Mouse (Mus musculus) cerebellum, postnatal 14 days (tissue): ENCODE data around the gene Zmynd12.

Source experiments
- DNase-seq, 2 experiments: peaks; one replicate each; pipeline ENCODE4 v3.0.0; 2021; ENCODE audit warnings: mixed read lengths in 2 of 2

The Zmynd12 gene

GRCm38 (mm10) chr4:119450436-119450835 lies 27.8 kb downstream of the Zmynd12 start:
- no peak for DNase-seq

GRCm38 (mm10) chr4:119453128-119453527 lies 30.5 kb downstream of the Zmynd12 start:
- no peak for DNase-seq

- DNase-seq, result no peak
These were observed 30.9 kb downstream of the Zmynd12 start for GRCm38 (mm10) chr4:119453533-119453932.

- peak; percentile 72 to 78 for DNase-seq
These were observed 37.7 kb downstream of the Zmynd12 start for GRCm38 (mm10) chr4:119460296-119460695.

DNA sequence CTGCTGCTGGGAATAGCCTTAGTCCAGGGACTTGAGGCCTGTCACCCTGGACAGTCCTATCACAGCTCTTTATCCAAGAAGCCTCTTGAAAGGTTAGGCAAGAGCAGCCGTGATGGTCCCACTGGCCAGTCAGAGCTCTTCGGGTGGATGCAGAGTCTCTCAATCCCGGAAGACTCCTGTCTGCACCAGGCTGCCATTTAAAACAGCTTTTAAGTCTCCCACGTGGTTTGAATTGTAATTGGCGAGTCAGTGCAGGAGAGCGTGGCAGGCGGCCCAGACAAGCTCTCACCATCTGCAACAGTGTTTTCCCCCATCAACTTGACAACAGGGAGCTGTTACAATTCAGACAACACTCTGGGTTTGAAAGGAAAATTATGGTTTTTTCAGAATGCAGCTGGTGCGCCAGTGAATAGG lies 38.1 kb downstream of the Zmynd12 start:
- DNase-seq, result peak; percentile 87

DNA sequence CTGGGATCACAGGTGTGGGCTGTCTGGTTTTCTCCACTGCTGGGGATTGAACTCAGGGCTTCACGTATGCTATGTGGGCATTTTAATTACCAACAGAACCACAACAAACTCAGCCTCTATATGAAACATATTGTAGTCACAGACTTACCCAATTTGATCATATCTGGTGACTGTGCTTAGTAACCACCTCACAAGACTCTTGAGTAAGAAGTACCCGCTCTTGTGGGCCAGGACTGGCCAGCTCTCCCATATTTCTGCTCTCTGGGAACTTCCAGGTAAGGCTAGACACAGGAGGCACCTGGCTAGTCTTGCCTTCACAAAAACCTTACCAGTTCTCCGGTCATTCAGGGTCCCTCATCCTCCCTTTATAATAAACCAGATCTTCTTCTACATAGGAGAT lies 39.8 kb downstream of the Zmynd12 start:
- DNase-seq, result no peak

DNA sequence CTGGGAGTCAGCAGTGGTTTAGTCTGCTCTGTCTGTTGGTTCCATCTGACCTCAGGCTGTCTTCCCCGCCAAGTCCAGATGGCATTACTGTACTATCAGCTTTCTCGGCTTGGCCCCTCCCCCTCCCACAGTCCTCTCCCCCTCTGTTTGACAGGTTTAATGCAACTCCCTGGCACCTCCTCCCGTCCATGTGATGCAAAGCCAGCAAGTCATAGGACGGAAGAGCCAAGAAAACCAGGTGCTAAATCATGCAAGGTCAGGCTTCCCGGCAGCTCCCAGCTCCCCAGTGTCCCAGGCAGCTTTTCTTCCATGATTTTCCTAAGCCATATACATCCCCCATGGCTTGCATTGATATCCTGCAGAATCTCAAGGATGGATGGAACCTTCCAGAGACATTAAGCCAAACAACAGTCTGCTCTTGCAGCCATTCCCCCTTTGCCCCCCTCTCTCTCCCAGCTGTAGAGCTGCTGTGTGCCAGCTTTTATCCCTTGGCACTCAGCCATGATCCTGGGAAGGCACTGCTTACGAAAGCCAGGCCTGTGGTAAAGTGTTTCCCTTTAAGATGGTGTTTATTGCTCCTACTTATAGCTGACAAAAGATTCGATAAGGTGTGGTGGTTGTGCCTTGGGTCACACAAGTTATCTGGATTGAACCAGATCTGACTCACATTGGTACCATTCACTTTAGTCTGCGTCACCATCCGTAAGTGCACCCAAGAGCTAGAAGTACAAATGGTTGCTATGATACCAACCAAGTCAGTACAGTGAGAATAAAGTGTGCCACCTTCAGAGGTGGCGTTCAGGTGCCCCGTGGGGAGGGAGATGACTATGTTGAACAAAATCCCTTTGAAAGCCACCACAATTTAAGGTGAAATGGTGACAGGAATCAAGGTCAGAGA lies 40.5 kb downstream of the Zmynd12 start:
- DNase-seq, result peak; percentile 91 to 96

GRCm38 (mm10) chr4:119463756-119464419 lies 41.3 kb downstream of the Zmynd12 start:
- peak in 1 of 2 experiments; percentile 34 for DNase-seq

- peak; percentile 56 to 66 for DNase-seq
These were observed 43.2 kb downstream of the Zmynd12 start for GRCm38 (mm10) chr4:119465841-119466240.

GRCm38 (mm10) chr4:119467720-119468380 lies 45.2 kb downstream of the Zmynd12 start:
- peak; percentile 75 to 77 for DNase-seq

DNA sequence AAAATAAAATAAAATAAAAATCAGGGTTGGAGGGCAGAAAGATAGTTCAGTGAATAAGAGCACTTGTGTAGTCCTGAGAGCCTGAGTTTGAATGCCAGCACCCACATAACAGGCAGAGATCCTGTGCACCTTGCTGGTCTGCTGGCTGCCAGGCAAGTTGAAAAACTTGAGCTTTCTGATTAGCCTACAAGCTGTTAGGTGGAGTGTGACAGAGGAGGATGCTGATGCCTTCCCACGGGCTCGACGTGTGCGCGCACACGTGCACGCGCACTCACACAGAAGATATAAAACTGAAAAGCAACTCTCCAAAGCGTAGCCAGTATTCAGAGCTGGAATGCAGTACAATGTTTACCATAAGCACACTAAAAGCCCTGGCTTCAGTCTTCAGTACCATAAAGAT lies 49.9 kb downstream of the Zmynd12 start:
- no peak for DNase-seq

GRCm38 (mm10) chr4:119473150-119473549 lies 50.5 kb downstream of the Zmynd12 start:
- no peak for DNase-seq

DNA sequence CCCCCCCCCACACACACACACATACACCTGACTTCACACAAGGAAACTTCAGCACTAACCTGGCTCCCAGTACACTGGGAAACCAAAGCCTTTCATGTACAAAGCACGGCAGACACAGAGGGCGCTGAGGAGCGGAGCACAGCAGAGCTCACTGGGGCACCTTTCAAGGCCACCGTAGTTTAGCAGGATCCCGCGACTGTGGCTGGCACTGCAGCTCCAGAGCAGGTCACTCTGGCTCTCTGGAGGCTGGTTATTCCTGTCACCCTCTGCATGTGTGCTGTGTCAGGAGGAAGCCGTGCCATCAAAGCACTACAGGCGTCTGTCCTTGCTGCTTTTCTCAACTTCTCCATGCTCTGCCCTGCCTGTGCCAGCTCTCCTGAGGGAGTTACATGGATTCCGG lies 60.4 kb downstream of the Zmynd12 start:
- DNase-seq, result peak in 1 of 2 experiments; percentile 37

DNA sequence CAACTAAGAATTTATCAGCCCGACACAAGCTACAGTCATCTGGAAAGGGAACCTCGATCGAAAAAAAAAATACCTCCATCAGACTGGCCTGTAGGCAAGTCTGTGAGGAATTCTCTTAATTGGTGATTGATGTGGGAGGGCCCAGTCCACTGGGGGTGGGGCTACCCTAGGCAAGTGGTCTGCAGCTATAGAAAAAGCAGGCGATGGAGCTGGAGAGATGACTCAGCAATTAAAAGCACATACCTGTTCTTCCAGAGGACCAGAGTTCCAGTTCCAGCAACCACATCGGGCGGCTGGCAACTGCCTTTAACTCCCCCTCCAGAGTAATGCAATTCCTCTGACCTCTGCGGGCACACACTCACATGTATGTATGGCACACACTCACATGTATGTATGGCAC lies 62.3 kb downstream of the Zmynd12 start:
- no peak for DNase-seq

GRCm38 (mm10) chr4:119489666-119490065 lies 67.1 kb downstream of the Zmynd12 start:
- DNase-seq, result peak; percentile 41 to 43

GRCm38 (mm10) chr4:119490806-119491205 lies 68.2 kb downstream of the Zmynd12 start:
- DNase-seq, result peak; percentile 78 to 92

DNA sequence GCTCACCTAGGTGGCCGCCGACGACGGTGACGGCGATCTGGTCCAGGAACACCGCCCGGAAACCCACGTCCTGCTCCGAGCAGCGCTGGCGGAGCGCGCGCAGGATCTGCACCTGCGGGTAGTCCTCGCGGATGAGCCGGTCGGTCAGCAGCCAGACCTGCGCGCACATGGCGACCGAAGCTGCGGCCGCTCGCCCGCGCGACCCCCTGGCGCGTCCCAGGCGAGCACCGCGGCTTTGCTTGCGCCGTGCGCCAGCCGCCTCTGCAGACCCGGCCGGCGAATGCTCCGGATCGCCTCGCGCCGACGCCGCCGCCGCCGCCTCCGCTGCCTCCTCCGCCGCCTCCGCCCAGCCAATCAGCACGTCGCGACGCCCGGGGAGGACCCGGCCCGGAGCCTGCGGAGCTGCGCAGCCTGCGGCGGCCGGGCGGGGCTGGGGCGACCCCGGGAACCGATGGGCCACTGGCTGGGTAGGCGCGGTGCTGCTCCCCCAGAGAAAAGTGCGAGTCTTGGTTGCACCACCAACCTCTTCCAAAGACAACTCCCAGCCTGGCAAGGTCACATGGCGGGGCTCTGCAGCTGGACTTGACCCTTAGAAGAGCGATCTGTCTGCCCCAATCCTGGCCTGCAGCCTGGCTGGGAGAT lies 69.8 kb downstream of the Zmynd12 start, which contains the start of gene Rimkla:
Gene Rimkla (minus strand): TSS at position 338 of the 642 bp plus-strand sequence.
- DNase-seq, result peak; percentile 78 to 85

DNA sequence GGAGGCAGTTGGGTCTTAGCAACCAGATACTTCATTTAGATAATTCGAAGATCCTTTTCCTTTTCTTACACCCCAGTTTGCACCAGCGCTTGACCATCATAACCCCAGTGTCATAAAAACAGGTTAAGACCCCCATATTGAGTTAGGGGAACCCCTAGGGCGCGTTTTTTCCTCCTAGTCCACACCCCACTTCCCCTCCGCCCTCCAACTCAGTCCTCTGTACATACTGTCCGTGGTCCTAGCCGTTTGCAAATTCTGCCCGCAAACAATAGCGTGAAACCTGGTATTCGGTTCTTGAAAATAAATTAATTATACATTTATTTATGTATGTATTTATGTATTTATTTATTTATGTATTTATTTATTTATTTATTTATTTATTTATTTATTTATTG lies 70.3 kb downstream of the Zmynd12 start:
- DNase-seq, result no peak

DNA sequence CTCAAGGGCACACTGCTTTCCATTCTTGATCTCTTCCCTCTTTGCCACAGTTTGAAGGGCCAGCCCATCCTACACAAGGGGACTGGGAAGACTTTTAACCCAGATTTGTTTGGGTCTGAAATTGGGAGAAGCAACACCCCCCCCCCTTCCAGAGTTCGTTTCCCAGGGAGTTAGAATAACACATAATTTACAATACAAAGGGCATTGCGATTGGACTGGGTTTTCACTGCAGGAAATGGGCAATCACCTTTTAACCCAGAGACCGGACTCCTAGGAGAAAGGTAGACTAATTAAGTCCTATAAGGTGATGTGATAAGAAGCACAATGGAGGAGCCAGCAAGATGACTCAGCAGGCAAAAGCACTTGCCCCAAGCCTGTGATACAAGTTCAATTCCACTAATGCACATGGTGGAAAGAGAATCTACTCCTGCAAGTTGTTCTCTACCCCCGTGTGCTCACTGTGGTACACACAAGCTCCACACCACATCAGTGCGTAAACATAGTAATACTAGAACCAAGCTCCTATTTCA lies 75.8 kb downstream of the Zmynd12 start:
- DNase-seq, result no peak

GRCm38 (mm10) chr4:119511591-119511990 lies 89.0 kb downstream of the Zmynd12 start:
- no peak for DNase-seq

DNA sequence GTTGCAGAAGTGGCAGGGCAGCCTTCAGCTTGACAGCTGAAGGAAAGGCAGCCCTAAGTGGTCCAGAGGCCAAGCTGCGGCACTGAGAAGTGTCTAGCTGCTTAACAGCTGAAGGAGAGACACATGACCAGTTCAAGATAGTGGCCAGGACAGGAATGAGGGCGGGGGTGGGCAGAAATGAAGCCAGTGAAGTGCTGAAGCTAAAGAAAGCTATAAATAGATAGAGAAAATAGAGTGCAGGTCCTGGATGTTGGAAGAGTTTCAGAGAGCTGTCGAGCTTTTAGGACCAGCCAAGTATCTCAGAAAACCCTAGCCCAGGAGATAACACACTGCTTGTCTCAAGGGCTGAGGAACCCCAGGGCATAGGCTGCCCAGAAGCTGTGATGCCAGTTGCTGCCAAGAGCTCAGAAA lies 90.1 kb downstream of the Zmynd12 start:
- DNase-seq, result no peak
